Mouse (Mus musculus): Measurements from ENCODE around the gene Bak1.

The Bak1 gene

DNA sequence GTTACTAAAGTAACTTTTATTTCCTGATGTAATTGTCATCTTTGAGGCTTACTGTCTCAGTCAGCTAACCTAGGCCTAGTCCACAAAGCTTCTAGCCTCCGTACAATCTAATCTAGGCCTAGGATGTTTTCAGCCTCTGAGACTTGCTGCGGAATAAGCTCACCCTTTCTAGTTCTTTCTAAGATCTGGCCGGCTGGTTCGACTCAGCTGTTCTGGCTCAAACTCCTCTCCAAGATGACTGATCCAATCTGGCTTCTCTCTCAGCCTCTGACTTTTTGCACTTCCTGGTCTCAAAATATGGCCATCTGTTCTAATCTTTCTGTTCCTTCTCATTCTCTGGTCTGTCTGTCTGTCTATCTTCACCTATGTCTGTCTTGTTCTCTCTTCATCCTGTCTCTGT, 45.4 kb downstream of the Bak1 start:
- no peak for DNase-seq (ENCODE audit: low read depth, low spot score)

DNA sequence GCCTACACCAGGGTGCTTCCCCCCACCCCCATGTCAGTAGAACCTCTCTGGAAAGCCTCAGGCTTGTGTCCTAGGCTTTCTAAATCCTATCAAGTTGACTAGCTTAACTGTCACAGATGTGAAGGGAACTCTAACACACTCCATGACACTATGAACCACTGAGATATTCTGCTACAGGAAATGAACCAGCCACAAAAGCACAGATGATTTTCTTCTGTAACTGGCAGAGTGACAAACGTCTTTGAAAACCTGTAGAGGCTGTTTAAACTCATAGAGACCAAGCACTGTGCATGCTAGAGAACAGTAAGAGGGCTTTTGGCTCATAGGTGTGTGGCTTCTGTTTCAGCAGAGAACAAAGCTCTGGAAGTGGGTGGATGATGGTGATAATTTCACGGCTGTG, 47.8 kb downstream of the Bak1 start:
- peak; percentile 60 for DNase-seq (ENCODE audit: low read depth, low spot score)

DNA sequence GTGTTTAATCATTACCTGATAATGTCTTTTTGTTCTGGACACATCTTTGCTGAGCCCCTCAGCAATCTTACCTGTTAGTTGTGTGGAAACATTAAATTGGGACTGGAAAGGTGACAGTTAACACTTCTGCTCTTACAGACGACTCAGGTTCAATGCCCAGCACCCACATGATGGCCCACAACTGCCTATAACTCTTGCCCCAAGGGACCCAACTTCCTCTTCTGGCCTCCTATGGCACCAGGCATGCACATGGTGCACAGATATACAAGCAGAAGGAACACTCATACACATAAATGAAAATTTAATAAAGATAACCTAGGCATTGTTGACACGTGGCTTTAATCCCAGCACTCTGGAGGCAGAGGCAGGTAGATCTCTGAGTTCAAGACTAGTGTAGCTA, 49.4 kb downstream of the Bak1 start:
- DNase-seq (ENCODE audit: low read depth, low spot score), result no peak

DNA sequence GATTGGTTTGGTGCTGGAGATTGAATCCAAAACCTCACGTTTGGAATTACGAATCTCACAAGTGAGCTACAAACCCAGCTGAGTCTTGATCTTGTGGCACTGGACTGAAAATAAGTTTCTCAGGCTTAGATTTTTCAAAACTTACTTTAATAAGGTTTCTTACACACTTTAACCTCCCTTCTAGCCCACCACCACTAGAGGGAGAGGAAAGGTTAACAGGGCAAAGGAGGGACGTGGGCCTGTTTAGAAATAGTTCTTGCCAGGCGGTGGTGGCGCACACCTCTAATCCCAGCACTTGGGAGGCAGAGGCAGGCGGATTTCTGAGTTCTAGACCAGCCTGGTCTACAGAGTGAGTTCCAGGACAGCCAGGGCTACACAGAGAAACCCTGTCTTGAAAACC, 51.5 kb downstream of the Bak1 start:
- DNase-seq (ENCODE audit: low read depth, low spot score), result peak; percentile 49

DNA sequence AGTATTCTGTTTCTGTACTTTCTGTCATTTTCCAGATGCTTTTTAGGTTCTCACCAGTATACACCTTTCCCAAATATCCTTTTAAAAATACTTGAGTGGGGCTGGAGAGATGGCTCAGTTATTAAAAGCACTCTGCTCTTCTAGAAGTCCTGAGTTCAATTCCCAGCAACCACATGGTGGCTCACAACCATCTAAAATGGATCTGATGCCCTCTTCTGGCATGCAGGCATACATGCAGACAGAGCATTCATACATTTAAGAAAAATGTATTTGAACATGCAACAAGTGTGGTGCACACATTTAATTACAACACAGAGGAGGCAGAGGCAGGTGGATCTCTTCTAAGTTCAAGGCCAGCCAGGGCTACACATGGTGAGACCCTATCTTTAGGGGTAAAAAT, 53.4 kb downstream of the Bak1 start:
- peak; percentile 30 for DNase-seq (ENCODE audit: low read depth, low spot score)

DNA sequence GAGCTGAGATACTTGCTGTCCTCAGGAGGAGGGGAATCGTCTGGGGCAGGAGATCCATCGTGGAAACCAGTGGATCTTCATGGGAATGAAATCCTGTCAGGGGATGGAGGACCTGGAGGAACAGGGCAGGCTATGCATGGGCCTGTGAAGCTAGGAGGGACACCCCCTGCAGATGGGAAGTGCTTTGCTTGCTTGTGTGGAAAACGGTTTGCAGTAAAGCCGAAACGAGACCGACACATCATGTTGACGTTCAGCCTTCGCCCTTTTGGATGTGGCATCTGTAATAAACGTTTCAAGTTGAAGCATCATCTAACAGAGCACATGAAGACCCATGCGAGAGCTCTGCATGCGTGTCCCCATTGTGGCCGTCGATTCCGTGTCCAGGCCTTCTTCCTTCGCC, 54.3 kb downstream of the Bak1 start:
- no peak for DNase-seq (ENCODE audit: low read depth, low spot score)

DNA sequence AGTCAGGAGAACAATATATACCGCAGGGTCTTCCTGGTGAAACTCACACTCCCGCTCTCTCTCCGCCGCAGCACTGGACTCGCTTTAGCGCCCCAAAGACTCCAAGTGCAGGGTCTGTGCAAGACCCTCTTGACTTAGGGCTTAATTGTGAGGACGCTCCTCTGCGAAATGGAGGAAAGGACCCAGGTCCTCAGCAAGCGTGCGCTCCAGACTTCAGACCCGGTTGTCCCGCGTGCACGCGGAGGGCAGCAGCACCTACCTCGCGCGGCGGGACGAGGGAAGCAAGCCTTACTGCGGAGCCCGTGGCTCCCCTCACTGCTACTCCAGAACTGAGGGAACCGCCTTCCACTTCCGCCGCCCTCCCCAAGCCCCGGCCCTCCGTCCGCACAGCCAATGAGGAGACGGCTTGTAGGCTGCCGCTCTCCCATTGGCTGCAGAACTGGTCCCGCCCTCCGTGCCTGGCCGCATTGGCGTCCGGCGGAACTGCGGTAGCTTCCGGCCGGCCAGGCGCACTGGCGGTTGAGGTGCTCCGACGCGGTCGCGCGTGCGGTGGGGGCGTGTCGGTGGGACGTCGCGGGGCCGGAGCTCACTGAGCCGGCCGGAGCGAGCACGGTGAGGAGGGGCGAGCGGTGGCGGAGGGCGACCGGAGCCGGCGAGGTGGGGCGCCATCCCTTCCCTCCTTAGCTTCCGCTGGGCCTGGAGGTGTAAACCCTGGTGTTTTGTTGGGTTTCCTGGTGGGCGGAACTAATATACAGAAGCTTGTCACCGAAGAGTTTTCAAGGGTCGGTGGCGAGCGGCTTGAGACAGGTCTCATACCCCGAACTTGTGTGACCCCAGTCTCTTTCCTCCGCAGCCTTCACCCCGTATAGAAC, 55.9 kb downstream of the Bak1 start, which contains the start of gene Zbtb9:
TSS of gene Zbtb9 (plus strand) at position 465 of the 872 bp plus-strand sequence.
- peak; percentile 96 for DNase-seq (ENCODE audit: low read depth, low spot score)

DNA sequence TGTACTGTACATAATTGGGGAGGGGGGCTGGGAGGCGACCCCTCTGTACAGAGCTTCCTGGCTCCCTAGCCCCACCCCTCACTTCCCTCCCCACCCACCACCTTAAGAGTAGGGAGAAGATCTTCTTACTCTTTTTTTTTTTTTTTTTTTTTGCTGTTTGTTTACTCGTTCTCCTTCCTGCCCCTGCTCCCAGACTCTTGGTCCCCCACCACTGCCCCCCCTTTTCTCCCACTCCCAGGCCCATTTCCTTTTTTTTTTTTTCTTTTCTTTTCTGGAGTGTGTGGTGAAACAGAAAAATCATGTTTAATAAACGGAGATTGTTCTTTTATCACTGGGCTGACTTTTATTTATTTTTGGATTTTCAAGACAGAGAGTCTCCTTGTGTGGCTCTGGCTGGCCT, 56.7 kb downstream of the Bak1 start:
- no peak for DNase-seq (ENCODE audit: low read depth, low spot score)

DNA sequence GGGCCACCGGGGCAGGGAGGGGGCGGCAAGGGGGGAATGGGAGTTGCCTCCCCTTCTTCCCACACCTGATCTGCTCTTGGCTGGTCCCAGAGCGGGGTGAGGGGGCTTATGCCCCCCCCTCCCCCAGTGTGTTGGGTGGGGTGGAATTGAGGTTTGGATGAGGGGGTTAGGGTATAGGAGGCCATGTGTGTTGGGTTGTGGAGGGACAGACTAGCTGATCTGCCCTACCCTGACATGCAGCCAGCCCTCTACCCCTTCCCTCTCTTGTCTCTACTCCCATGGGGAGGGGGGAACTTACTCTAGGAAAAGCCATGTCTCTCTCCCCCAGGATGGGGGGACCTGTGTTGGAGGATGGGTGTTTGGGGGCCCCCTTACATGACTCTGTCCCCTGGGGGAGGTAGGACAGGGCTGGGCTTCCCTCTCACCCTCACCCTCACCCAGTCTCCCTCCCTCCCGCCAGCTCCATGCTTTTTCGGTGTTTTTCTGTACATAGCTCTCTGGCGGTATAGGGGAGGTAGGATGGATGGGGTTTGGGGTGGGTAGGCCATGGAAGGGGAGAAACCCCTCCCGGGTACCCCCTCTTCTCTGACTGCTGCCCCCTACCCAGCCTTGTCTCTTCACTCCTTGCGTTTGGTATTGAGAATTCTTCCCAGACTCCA, 57.4 kb downstream of the Bak1 start:
- DNase-seq (ENCODE audit: low read depth, low spot score), result no peak

DNA sequence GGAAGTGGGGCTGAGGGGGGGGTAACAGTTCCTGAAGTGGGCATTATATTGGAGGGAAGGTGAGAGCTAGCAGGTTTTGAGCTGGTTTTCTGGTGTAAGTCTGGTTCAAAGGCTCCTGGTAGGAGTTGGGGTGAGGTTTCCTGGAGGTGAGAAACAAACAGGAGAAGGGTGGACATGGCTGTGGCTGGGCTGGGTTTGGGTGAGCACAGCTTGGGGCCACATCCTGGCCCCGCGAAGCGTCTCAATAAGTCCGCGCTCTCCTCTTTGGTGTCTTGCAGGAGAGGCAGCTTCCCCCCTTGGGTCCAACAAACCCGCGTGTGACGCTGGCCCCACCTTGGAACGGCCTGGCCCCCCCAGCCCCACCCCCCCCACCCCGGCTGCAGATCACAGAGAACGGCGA, 58.6 kb downstream of the Bak1 start:
- no peak for DNase-seq (ENCODE audit: low read depth, low spot score)

Data from CD4-positive, CD25-positive, alpha-beta regulatory T cell, adult 2 months (primary cell).